Mouse (Mus musculus) cortical plate, adult 2 months (tissue): ENCODE data around the gene Map7.

ENCODE experiments used
- CTCF ChIP-seq: fragments of 200-500 bp; IDR thresholded peaks from 2 replicates; pipeline ENCODE4 v1.5.1; 2011; ENCODE audit warnings: mild to moderate bottlenecking, control low read depth, low read length; ENCODE audit not compliant: insufficient read depth; ENCODE audit errors: extremely low read depth
- POLR2A ChIP-seq: fragments of 200-500 bp; IDR thresholded peaks from 2 replicates; pipeline ENCODE4 v1.6.1; 2011; ENCODE audit warnings: mild to moderate bottlenecking, low read length, control low read depth; ENCODE audit not compliant: insufficient read depth; ENCODE audit errors: extremely low read depth

DNA sequence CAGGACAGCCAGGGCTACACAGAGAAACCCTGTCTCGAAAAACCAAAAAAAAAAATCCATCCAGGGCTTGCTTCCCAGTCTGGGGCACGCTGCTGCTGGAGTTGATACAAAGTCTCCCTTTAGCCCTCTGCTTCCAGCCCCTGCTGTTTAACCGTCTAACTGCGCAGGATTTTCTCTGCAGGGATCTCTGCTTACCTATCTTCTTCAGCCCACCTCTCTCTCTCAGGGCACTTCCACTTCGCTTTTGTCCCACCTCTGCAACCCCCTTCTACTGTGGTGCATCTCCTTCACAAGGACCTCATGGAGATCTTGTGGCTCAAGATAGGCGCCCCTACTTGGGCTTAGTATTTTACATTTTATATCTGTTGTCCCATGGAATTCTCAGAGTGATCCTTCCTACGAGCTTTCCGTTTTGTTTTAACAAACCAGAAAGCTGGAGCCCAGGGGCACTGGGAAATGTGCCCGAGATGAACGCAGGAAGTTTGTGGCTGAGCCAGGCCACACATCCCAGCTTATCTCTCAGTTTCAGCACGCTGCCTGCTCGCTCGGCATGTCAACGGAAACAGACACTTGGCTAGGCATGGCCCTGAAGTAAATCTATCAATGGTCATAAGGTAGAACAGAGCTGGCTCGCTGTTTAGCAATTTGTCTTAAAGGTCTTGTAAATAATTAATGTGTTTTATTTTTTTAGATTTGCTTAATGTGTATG, 12.8 kb upstream of the Map7 start:
- no peak for TF ChIP-seq CTCF
- no peak for TF ChIP-seq POLR2A
